Mouse (Mus musculus) bone marrow macrophage, adult 2 months (primary cell): ENCODE measurements around the gene Ugt1a10.

ENCODE experiments used
- CTCF ChIP-seq: IDR thresholded peaks from 2 replicates; pipeline ENCODE4 v1.5.1; 2012; ENCODE audit warnings: low read depth, mild to moderate bottlenecking, low read length, moderate library complexity
- POLR2A ChIP-seq: IDR thresholded peaks from 2 replicates; pipeline ENCODE4 v1.6.1; 2012; ENCODE audit warnings: mild to moderate bottlenecking, low read depth, low read length, borderline replicate concordance

- no peak for TF ChIP-seq POLR2A
- TF ChIP-seq CTCF: no peak
Observed at GRCm38 (mm10) chr1:88195687-88196086, 140.5 kb downstream of the Ugt1a10 start.
